Mouse (Mus musculus) adrenal gland, postnatal 36 days (tissue): ENCODE results near the gene Tex48. TPM values are rescaled to one million over a fixed set of nuclear protein-coding genes. Genes with fewer than 3 reads are reported as not detected.

Experiments used
- DNase-seq, 2 experiments: peaks; one replicate each; pipeline ENCODE4 v3.0.0; 2021; ENCODE audit warnings: mixed read lengths in 1 of 2
- total RNA-seq, 2 experiments: library from RNA; stranded (reverse); gene quantifications; 2 replicates each; pipeline ENCODE4 v1.2.3; 2021

Gene Tex48
- total RNA-seq, 2 experiments from 2014 or later, result not detected

DNA sequence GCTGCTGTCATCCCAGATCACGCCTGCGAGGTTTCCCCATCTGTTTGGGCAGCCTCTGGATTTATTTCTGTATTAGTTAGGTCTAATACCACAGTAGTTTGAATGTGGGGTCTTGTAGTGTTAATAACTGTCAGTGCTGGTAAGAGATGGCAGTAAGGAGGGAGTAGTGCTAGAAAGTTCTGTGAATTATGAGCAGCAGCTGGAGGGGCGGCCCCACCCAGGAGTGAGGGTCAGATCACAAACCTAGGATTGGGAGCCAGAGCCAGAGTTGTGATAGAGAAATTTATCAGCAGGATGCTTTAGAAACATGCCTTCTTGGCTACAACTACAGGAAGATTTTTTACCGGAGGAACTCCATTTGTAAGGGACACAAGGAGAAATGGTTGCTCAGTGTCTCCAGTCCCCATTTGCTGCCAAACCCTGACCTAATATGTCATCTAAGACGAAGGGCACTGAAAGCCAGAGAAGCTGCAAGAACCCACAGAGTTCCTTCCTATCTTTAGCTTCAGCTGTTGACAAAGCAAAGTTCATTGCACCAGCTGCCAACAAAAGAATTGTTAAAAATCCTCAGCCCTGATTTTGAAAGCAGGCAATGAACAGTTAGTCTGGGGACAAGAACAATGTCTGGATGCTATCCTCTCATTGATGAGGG is 27.6 kb downstream of the Tex48 start:
- DNase-seq, result no peak

DNA sequence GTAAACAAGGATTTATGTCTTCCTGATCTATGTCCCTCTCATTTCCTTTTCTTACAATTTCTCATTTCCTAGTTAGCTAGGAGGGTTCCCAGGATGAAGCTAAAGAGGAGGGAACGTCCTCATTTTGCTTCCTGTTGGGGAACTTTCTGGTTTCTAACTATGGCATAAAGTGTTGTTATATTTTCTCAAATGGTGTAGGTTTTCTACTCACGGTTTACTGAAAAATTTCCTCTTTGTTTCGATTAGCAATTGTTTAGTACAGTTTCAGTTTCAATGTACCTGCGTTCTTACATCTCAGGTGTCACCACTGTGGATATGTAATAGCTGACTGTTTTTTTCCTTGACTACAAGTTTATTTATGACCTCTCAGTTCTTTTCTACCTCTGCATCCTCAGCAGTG is 31.7 kb downstream of the Tex48 start:
- DNase-seq, result no peak

DNA sequence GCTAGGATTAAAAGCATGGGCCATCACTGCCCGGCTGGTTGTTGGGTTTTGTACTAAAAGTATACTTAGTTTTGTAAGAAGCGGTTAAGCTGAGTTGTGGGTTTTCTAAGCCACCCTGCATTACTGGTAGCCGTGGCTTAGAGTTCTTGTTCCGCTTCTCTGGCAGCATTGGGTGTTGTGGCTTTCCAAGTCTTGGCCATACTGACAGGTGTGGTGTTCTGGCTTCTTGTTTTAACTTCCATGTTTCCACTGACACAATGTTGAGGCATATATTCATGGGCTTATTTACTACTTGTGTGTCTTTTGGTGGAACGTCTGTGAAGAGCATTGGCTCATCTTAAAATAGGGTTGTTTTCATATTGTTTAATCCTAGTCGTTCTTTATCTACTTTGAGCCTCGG is 32.2 kb downstream of the Tex48 start:
- DNase-seq, result no peak

DNA sequence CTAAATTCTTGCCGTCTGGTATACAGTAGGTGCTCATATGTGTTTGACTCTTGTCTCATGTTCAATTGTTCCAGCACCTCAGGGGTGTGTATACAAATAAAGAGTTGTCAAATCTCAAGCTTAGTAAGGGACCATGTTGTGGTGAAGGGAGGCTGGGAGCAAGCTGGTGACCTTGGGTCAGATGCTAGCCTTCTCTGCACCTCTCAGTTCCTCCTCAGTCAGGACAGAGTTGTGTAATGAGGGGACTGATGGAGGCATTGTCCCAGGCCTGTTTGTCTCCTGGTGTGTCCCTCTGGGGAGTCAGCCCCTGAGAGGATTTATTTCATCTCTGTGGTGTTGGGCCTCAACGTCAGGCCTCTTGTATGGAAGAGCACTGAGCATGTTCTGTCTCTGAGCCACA is 36.0 kb downstream of the Tex48 start:
- DNase-seq, result no peak

DNA sequence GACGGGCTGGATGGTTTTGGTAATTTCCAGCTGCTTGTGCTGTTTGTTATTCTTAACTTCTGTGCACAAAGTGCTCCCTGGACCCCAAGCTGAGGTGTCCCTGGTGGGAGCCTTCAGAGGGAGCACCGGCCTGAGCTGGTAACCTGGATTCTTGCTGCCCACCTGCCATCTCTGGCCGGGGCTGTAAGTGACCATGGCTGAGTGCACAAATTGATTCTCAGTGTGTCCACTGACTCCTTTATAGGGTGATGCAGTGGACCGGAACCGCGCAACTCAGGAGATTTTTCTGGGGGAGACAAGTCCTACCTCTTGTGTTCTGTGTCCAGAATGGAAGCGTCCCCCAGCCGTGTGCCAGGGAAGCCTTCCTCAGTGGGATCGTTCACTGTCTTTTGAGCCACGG is 37.0 kb downstream of the Tex48 start:
- DNase-seq, result no peak

DNA sequence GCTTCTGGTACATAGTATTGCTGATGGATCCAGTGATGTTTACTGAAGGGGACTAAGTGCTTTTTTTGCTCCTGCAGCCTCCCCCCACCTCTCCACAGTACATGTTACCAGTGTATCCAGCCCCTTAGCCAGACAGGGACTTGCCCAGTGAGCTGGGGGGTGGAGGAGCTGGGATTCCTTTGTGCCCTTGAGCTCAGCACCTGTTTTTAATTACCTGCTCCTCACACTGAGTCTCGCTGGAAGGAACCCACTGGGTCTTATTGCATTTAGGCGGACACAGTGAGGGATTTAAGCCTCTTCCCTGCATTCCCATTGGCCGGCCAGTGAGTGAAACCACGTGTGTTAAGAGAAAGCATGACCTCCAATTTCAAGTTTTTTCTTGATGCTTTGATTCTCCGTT is 39.6 kb downstream of the Tex48 start:
- no peak for DNase-seq

DNA sequence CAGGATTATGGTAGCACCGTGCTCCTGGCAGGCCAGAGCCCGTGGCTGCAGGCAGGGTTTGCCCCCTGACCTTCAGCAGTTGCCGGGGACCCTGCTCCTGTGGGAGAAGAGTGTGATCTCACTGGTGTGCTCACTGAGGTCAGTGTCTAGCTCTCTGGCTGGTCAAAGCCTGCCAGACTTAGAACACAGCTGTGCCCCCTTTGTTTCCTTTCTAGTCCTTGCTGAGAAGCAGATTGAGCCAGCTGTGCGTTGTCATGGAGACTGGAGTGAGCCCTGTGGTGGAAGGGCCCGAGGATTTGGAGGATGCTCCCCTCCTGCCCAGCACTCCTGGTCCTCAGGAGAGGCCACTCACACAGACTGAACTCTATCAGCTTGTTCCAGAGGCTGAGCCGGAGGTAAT is 42.1 kb downstream of the Tex48 start:
- DNase-seq, result no peak

DNA sequence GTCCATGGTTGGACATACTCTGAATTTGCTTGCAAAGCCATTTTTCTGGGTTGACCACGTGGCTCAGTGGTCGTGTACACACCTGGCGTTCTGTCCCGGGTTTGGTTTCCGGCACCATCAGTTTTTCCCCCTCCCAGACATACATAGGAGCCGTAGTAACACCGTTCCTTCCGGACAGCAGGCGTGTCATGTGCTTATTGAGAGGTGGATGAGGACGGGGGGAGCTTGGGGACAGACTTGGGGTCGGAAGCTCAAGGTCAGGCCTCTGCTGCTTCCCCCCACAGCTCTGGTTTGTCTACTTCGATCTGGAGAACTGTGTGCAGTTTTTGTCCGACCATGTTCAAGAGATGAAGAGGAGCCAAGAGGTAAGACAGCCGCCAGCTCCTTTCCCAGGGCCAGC is 42.6 kb downstream of the Tex48 start:
- no peak for DNase-seq

DNA sequence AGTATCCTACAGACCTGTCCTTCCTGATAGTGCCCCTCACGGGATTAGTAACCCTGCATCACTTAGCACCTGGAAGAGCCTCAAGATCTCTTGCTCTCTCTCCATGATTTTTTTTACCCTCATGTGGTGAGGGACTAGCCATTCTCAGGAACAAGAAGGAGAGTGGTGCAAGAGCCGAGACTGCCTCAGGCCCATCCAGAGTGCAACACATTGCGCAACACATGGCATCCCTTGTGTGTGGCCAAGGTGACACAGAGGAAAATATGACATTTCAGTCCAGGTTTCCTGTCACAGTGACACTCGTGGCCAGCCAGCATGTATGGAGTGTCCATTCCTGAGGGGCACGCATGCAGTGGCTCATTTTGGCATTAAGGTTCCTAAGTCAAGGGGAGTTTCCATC is 49.6 kb downstream of the Tex48 start:
- DNase-seq, result no peak

DNA sequence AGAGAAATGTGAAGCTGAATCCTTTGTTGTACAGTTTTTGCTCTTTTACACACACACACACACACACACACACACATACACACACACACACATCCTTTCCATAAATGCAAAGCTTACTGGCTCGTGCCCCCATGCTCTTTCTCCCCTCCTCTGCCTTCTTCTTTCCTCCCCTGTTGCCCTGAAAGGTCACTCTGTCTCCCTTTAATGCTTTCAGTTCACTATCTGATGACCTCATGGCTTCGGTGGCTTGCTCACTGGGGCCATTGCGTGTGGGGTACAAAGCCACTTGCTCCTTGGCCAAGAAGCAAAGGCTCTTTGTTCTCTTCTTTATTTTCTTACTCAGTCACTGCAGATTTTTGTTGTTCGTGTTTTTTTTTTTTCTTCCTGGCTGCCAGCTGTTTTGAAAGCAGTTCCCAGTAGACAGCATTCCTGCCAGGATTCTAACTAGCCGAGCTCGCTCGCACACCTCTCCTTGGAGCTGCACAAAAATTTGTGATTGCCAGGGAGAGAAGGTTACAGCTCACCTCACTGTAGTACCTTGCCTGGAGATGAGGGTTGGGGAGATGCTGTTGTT is 51.9 kb downstream of the Tex48 start:
- DNase-seq, result peak in 1 of 2 experiments; percentile 60

DNA sequence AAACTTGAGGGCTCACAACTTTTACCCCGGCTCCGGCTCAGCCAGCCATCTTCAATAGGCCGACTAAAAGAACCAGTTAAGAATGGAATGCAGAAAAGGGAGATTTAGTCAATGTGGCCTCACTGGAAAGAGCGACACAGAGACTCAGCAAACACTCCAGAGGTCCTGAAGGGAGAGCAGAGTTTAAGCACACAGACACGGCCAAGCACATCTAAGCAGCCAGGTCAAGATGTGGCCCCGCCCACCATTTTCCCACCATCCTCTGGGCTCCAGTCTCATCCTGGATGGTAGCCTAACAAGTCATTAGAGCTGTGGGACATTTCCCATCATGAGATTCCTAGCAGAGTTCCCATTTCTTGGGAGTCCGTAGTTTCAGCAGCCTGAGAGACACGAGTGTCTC is 52.9 kb downstream of the Tex48 start:
- DNase-seq, result no peak

DNA sequence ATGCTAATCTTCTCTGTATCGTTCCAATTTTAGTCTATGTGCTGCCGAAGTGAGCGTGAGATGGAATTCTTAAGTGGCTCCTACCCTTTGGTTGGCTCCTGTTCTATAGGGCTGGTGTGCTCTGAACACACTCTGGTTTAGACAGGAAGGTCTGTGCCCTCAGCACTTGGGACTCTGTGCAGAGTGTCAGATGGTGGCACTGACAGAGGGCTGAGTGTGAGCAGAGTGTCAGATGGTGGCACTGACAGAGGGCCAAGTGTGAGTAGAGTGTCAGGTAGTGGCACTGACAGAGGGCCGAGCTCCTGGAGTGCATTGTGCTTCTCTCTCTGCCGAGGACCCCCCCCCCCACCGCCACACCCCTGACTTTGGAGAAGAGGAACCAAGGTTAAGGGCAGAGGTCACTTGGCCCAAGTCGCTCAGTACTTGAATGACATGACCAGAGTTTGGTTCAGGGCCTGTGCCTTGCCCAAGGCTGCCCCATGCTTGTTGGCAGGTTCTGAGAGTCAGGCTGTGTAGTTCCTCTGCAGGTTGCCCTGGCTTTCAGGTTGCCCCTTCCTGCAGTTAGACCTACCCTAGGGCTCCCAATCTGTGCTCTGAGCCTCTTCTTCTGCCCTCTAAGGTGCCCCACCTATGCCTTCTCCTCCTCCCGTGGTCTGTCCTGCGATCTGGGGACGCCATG is 54.4 kb downstream of the Tex48 start:
- no peak for DNase-seq

DNA sequence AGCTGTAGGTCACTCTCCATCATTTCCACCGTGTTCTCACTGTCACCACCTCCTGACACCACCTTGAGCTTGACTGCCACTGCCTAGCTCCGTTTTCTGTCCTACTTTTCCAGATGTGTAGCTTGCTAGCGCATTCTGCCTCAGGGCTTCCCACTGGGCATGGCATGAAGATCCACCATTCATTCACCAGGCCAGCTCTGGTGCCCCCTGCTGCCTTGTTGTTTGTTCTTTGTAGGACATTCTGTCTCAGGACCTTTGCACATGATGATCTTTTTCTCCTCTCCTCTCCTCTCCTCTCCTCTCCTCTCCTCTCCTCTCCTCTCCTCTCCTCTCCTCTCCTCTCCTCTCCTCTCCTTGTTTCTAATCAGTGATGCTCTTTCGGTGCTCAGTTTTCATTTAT is 59.5 kb downstream of the Tex48 start:
- no peak for DNase-seq

DNA sequence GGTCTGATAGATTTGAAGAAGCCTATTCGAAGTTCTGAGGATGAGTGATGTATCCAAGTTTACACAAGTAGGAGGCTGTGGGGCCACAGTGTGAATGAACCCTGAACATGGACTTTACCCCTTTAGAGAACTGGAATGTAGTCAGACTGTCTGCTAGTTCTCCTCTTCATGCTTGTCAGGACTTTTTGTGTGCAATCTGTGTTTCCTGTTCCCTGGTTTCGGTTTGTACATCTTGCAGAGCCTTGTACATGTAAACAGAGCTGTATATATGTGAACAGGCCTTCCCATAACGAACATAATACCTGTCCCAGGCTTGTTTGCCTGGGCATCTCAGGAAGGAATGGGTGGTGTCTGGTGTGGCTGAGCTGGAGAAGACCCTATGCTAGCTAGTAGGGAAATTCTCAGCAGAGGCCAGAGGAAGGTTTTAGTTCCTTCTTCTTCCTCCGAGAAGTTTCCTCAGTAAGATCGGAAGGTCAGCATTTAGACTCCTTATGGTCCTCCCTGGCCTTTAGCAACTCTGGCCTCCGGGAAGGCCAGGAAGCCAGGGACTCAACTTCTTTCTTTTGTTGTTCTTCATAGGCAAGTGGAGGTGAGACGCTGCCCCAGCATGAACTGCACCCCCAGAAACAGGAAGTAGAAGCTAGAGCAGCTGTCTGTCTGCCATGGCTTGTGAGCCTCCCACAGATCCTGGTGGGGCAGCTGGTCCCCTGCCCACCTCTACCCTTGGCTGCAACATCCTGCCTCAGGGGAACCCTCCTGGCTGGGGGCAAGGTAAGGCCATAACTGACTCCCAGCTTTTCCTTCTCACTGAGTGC is 60.2 kb downstream of the Tex48 start:
- no peak for DNase-seq

DNA sequence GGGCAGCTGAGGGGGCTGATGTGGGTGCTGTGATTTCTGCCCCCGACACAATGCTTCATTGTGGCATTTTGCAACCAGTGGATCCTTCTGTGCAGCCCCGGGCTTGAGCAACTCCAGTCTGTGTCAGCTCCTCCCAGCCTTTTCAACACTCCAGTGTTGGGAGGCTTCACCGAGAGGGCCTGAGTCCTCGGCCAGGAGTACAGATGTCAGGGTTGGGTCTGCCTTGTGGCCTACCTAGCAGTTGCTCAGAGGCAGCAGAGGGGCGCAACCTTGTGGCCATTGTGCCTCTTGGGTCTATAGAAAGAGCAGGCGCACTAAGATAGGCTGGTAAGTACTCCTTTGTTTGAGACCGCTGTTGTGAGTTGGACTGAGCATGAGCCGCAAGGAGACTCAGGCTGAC is 62.1 kb downstream of the Tex48 start:
- DNase-seq, result peak in 1 of 2 experiments; percentile 50

DNA sequence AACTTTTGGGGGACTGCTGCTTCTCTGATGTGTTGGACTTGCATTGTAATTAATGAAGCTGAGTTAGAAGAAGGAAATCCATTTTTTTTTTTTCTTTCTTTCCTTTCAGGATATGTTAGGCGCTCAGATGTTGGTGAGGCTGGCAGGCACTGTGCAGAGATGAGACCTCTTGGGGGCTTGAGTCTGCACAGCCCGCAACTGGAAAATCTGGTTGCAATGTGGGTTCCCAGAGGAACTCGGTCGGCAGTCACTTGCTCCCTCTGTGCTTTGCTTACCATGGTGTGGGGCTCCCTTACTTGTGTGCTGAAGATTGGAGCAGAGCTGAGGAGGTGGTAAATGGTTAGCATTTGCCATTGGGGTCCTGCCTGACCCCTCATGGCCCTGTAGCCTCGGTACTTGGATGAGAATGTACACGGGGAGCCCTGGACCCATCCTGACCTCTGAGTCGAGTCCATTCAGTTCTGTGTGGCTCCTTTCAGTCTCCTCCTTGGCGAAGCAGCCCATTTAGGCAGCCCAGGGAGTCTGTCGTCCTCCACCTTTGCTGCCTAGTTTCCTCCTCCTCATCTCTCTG is 63.0 kb downstream of the Tex48 start:
- no peak for DNase-seq

DNA sequence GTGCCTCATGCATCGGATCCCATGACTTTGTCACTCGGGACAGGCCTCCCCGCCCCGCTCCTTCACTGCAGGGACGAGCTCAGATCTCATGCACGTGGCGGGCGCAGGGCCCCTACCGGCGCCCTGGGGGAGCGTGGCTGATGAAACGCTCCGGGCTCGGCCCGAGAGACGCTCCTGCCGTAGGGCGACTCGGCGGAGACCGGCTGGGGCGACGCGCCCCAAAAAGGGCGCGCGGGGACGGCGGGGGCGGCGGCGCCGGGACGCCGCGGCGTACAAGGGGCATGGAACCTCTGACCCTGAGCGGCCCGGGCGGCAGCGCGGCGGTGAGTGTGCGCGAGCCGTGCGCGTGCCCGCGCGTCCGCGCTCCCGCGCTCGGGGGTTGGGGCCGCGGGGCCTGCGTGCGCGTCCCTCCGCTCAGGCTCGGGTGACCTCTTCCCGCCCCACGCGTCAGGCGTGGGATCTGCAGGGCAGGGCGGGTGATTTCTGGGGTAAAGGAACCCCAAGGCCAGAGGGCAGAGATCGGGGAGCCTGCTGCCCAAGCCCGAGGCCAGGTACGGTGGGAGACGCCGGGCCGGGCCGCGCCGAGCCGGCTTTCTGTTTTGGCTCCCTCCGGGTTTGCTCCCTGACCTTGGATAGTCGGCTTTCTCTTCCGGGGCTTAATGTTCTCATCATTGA is 63.7 kb downstream of the Tex48 start, which contains the start of gene Tmem268:
TSS of gene Tmem268 (plus strand) at position 375 of the 675 bp plus-strand sequence.
- peak; percentile 84 to 89 for DNase-seq

DNA sequence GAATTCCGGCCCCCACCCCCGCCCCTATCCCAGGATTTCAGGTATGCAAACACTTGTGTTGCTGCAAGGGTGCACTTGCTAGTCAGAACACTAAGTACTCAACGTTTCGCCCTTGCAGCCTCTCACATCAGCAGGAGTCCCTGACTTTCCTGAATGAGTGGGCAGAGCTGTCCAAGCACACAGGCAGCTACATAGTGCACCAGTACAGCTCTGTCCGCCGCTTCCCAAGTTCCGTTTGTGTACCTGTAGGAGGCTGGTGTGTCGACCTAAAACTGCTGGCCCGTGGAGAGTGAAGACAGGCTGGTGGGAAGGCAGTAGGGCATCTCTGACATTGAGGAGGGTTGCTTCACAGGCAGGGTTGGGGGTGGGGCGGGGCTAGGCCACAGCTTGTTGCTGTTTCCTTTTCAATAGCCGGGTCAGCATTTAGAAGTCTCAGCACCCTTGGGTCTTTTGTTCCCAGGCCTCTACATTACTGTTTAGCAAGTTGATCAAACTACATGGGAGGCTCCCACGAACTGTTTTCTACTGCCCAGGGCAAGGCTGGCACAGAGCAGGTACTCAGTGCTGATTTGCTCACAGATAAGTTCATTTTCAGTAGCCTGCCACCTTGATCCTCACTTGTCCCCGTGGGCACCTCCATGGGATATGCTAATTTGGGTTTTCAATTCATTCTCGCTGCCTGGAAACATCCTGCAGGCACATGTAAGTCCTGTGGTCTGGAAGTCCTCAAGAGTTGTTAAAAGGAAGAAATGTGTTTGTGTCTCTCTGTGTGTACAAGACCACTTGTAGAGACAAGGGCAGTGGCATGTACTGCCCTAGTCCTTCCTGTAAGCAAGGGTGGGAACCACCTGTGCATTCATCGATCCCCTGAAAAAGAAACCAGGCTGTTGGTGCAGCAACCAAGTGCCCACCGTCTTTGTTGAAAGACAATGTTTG is 64.8 kb downstream of the Tex48 start:
- no peak for DNase-seq
